Mouse (Mus musculus) embryonic facial prominence, embryonic 11.5 days (tissue): ENCODE measurements at regions not wholly inside any gene's neighbourhood (a gene's known extent, or its start where the extent isn't known, plus 50 kb on each side); places are given as distances from the start of the nearest gene placed in this dataset.

Experiments
- ATAC-seq: fragments of 200-750 bp; cut with Nextera tagmentation; replicated peaks from 2 replicates; pipeline ENCODE4 v1.8.0; 2017; ENCODE audit warnings: low read depth; ENCODE audit not compliant: insufficient number of reproducible peaks, low FRiP score, low TSS enrichment
- DNase-seq: peaks from one replicate; pipeline ENCODE4 v3.0.0-alpha.2; 2015; ENCODE audit warnings: low spot score
- H3K27ac ChIP-seq: fragments of 300-500 bp; sonication (generic); replicated peaks from 2 replicates; pipeline ENCODE4 v1.5.1; 2014; ENCODE audit warnings: mild to moderate bottlenecking, low read depth, low read length, control low read depth
- H3K27me3 ChIP-seq: fragments of 300-500 bp; sonication (generic); 2 replicates; pipeline ENCODE4 v1.6.1; 2014; ENCODE audit warnings: mild to moderate bottlenecking, low read length, moderate library complexity, mixed read lengths; ENCODE audit not compliant: control insufficient read depth, insufficient read depth
- H3K36me3 ChIP-seq: fragments of 300-500 bp; sonication (generic); replicated peaks from 2 replicates; pipeline ENCODE4 v1.6.1; 2014; ENCODE audit warnings: low read depth, mild to moderate bottlenecking, low read length, moderate library complexity, mixed read lengths; ENCODE audit not compliant: control insufficient read depth, insufficient read depth
- H3K4me1 ChIP-seq: fragments of 300-500 bp; sonication (generic); 2 replicates; pipeline ENCODE4 v1.6.1; 2014; ENCODE audit warnings: low read length, mixed read lengths; ENCODE audit not compliant: control insufficient read depth, insufficient read depth
- H3K4me2 ChIP-seq: fragments of 300-500 bp; sonication (generic); 2 replicates; pipeline ENCODE4 v1.6.1; 2014; ENCODE audit warnings: low read depth, mild to moderate bottlenecking, control low read depth, low read length, moderate library complexity
- H3K4me3 ChIP-seq: fragments of 300-500 bp; sonication (generic); 2 replicates; pipeline ENCODE4 v1.5.1; 2014; ENCODE audit warnings: low read depth, low read length, control low read depth
- H3K9ac ChIP-seq: fragments of 300-500 bp; sonication (generic); replicated peaks from 2 replicates; pipeline ENCODE4 v1.6.1; 2014; ENCODE audit warnings: mild to moderate bottlenecking, control low read depth, low read length
- H3K9me3 ChIP-seq: fragments of 300-500 bp; sonication (generic); replicated peaks from 2 replicates; pipeline ENCODE4 v1.6.1; 2016; ENCODE audit warnings: mild to moderate bottlenecking, low read length, inconsistent platforms, mixed read lengths; ENCODE audit not compliant: control insufficient read depth
- WGBS: fragments of 180-500 bp; shearing (Covaris S2); extraction: QIAGEN DNeasy Blood & Tissue Kit; methylation state at CpG from one replicate; pipeline ENCODE4 v1.1.7; 2014; 5-methylcytosine and 5-hydroxymethylcytosine counted together

DNA sequence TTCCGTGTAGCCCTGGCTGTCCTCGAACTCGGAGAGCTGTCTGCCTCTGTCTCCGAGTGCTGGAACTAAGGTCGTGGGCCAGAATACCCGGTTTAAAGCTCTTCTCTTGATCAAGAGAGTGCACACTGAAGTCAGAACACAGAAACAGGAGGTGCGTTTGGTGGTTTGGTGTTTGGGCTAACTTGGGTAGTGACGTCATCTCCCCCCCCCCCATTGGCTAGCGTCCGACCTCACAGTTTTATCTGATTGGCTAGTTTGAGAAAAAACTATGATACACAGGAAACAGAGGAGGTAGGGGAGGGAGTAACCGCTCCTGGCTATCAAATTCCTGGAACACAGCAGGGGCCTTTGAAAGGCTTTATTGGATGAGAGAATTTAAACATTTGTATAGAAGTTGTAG lies 60.2 kb upstream of the Pim1 start:
- Histone ChIP-seq H3K4me1 (no peaks in the 10 kb centered on the region), H3K9me3 (no peaks in the 10 kb centered on the region), H3K9ac (no peak overlapping the region), H3K4me3 (no peak overlapping the region), H3K27ac (no peak overlapping the region), H3K36me3 (no peaks in the 10 kb centered on the region), H3K4me2 (no peak overlapping the region), H3K27me3 (no peaks in the 10 kb centered on the region)
- no peak for DNase-seq
- WGBS, result 82% methylated on average over 11 of the region's 11 CpGs
- ATAC-seq, result no peak

DNA sequence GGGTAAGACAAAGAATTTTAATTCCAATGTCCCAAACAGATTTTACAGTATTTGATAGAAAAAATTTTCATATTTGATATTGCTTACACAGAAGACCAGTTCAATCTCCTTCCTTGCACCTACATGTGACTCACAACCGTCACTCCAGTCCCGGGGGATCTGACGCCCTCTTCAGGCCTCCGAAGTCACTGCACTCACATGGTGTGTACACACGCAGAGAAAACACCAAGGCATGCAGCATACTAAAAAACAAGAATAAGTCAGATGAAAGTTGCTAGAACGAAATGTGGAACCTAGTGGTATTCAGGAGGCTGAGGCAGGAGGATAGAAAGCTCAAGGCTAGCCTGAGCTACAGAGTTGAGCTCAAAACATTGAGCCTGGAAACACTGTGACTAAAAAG lies 59.7 kb upstream of the Pim1 start:
- no peak overlapping the region for H3K4me2 ChIP-seq
- H3K4me1 ChIP-seq, result no peaks in the 10 kb centered on the region
- H3K36me3 ChIP-seq, result no peaks in the 10 kb centered on the region
- H3K27me3 ChIP-seq, result no peaks in the 10 kb centered on the region
- ATAC-seq (no peak), DNase-seq (no peak)
- H3K27ac ChIP-seq, result no peak overlapping the region
- no peak overlapping the region for H3K9ac ChIP-seq
- no peak overlapping the region for H3K4me3 ChIP-seq
- 92% methylated on average over 6 of the region's 6 CpGs for WGBS
- H3K9me3 ChIP-seq, result no peaks in the 10 kb centered on the region

DNA sequence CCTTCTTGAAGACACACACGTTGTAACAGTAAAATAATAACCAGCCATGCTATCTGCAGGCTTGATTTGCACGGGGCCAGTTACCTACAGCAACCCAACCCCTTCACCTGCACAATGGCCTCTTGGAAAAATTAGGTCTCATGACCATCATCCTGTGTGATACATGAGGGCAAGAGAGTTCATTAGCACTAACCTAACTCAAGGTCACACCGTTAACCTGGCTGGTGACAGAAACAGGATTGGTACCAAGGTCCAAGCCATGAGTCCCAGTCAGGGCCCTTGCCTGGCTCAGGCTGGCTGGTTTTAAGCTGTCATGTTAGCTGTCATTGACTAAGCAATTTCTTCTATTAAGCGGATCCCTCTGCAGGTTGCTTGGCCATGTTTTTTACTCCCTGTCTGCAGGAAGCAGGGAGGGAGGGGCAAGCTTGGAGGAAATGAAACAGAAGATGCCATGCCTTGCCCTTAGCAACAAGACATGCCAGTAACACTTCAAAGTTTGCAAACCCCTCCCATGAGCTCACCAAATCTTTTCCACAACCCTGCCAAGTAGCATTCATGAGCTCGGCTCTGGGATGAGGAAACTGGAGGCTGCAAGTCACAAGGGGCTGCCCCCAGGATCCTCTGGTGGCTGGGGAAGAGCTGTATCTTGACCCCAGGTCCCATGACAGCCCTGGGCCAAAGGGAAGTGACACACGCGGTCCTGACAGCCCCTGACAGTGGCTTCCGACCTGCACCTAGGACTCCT lies 58.8 kb upstream of the Pim1 start:
- Histone ChIP-seq H3K27me3 (no peaks in the 10 kb centered on the region), H3K4me2 (no peak overlapping the region), H3K9ac (no peak overlapping the region), H3K4me1 (no peaks in the 10 kb centered on the region), H3K27ac (no peak overlapping the region), H3K4me3 (no peak overlapping the region), H3K36me3 (no peaks in the 10 kb centered on the region), H3K9me3 (no peaks in the 10 kb centered on the region)
- 63% methylated on average over 8 of the region's 8 CpGs for WGBS
- ATAC-seq (no peak), DNase-seq (no peak)

DNA sequence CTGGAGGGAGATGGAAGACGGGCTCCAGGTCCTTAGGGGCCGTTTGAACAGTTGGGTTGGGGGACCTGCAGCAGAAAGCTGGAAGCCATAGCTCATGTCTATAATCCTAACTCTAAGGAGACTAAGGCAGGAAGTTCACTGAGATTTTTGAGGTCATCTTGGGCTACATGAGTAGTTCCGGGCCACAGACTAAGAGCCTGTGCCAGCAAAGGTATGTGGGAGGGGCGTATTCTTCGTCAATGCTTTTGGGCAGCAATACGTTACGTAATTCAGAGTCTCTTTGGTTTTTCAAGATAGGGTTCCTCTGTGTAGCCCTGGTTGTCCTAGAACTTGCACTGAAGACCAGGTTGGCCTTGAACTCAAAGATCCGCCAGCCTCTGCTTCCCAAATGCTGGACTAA lies 57.9 kb upstream of the Pim1 start:
- H3K27me3 ChIP-seq, result no peaks in the 10 kb centered on the region
- WGBS, result 94% methylated on average over 8 of the region's 8 CpGs
- no peak for ATAC-seq

GRCm38 (mm10) chr17:29433370-29433769 lies 57.2 kb upstream of the Pim1 start:
- no peak overlapping the region for H3K27ac ChIP-seq
- no peak for ATAC-seq
- H3K9me3 ChIP-seq, result no peaks in the 10 kb centered on the region
- H3K9ac ChIP-seq, result no peak overlapping the region
- no peak overlapping the region for H3K4me3 ChIP-seq
- H3K4me2 ChIP-seq, result no peak overlapping the region
- WGBS, result 80% methylated on average over 8 of the region's 8 CpGs
- no peak for DNase-seq
- H3K27me3 ChIP-seq, result no peaks in the 10 kb centered on the region
- H3K36me3 ChIP-seq, result no peaks in the 10 kb centered on the region
- H3K4me1 ChIP-seq, result no peaks in the 10 kb centered on the region; the same call in 1 of the 2 replicates

More for the DNA sequence above, 57.9 kb upstream of the Pim1 start:
- Histone ChIP-seq H3K4me1 (no peaks in the 10 kb centered on the region), H3K9ac (no peak overlapping the region), H3K4me3 (no peak overlapping the region), H3K4me2 (no peak overlapping the region), H3K36me3 (no peaks in the 10 kb centered on the region), H3K27ac (no peak overlapping the region), H3K9me3 (no peaks in the 10 kb centered on the region)
- DNase-seq, result no peak

GRCm38 (mm10) chr17:29434074-29434944 lies 56.2 kb upstream of the Pim1 start:
- no peaks in the 10 kb centered on the region; the same call in 1 of the 2 replicates for H3K4me1 ChIP-seq
- no peak overlapping the region for H3K27ac ChIP-seq
- no peak for ATAC-seq
- H3K36me3 ChIP-seq, result no peaks in the 10 kb centered on the region
- H3K4me3 ChIP-seq, result no peak overlapping the region
- no peak overlapping the region; the same call in 1 of the 2 replicates for H3K9ac ChIP-seq
- no peak for DNase-seq
- 77% methylated on average over 20 of the region's 20 CpGs for WGBS
- no peaks in the 10 kb centered on the region for H3K9me3 ChIP-seq
- no peak overlapping the region for H3K4me2 ChIP-seq
- H3K27me3 ChIP-seq, result no peaks in the 10 kb centered on the region

- no peak overlapping the region for H3K9ac ChIP-seq
- DNase-seq (no peak), ATAC-seq (no peak)
- no peaks in the 10 kb centered on the region for H3K9me3 ChIP-seq
- no peak overlapping the region for H3K4me2 ChIP-seq
- no peaks in the 10 kb centered on the region for H3K27me3 ChIP-seq
- no peak overlapping the region for H3K27ac ChIP-seq
- 94% methylated on average over 9 of the region's 9 CpGs for WGBS
- H3K36me3 ChIP-seq, result no peaks in the 10 kb centered on the region
- H3K4me3 ChIP-seq, result no peak overlapping the region
- no peaks in the 10 kb centered on the region; the same call in 1 of the 2 replicates for H3K4me1 ChIP-seq
Measured at GRCm38 (mm10) chr17:29435345-29436006, 55.1 kb upstream of the Pim1 start.
